Comparison of ENCODE assay signal across 29 mouse cellular contexts in genomic region chr3:30256896-30257295, GRCm38 (mm10).
DNase-seq lines count a peak whose midpoint lies in the region; ATAC-seq and TF ChIP-seq lines count a peak whose summit lies in the region.
"Had no signal": no experiment of that assay in that cellular context is flagged by ENCODE, and none has a peak within 500 bp of the region (broad histone marks: within the 10 kb centered on the region; RNA-seq: fewer than 3 reads in every experiment).

No protein-coding gene starts in this region.

- intact Hi-C loops in heart, postnatal 14 days (cut with DNase I), result no loop called here

- H3K27me3 ChIP-seq in limb, embryonic 10.5 days (ENCODE audit: low read depth, poor library complexity, severe bottlenecking), result no peaks in the 10 kb centered on the region
- H3K27me3 ChIP-seq in stomach, postnatal 0 days (ENCODE audit: control insufficient read depth, insufficient read depth, low read length), result no peaks in the 10 kb centered on the region
- H3K27me3 ChIP-seq: CH12.LX; embryonic facial prominence, embryonic 13.5 days; embryonic facial prominence, embryonic 15.5 days; forebrain, embryonic 12.5 days had no signal

- ATAC-seq in stomach, postnatal 0 days (ENCODE audit: low FRiP score, low TSS enrichment), result peak; percentile 40; the same call in 1 of the 2 replicates
- ATAC-seq: activated CD4-positive, CD25-positive, alpha-beta regulatory T cell, adult 4 months; CD4-positive, CD25-positive, alpha-beta regulatory T cell, adult 4 months; forebrain, embryonic 14.5 days; forebrain, embryonic 16.5 days; Patski had no signal

- H3K9ac ChIP-seq in stomach, postnatal 0 days (ENCODE audit: low read length), result no peak overlapping the region
- H3K9ac ChIP-seq: embryonic facial prominence, embryonic 13.5 days; embryonic facial prominence, embryonic 15.5 days; forebrain, embryonic 12.5 days had no signal

- peak; percentile 79 for DNase-seq in heart, adult 11 months
- no peak for DNase-seq in heart, postnatal 14 days
- DNase-seq in R1 (ENCODE audit: low read depth, low spot score), result peak; percentile 4
- no peak for DNase-seq in limb, embryonic 10.5 days (ENCODE audit: low spot score)
- peak; percentile 63 for DNase-seq in stomach, postnatal 0 days (ENCODE audit: low spot score)
- no peak for DNase-seq in urinary bladder, postnatal 10 days (ENCODE audit: low spot score)
- no peak for DNase-seq in spleen, postnatal 4 days (ENCODE audit: low spot score in 2 of 2)
- DNase-seq: adrenal gland, adult 8-10 months; adrenal gland, postnatal 14 days; adrenal gland, postnatal 36 days; B cell, adult 2 months; cerebellum, adult 11-12 months; cerebellum, adult 2 months; cerebellum, adult 9-10 months; cerebellum, postnatal 10 days; cerebellum, postnatal 36 days; embryo, embryonic 11 days had no signal

- H3K4me2 ChIP-seq in stomach, postnatal 0 days (replicated peaks; ENCODE audit: low read depth), result no peak overlapping the region
- H3K4me2 ChIP-seq: embryonic facial prominence, embryonic 13.5 days; embryonic facial prominence, embryonic 15.5 days; forebrain, embryonic 12.5 days had no signal

- peak overlapping the region; percentile 54; the same call in 1 of the 2 replicates for H3K27ac ChIP-seq in limb, embryonic 10.5 days
- H3K27ac ChIP-seq in stomach, postnatal 0 days (replicated peaks), result no peak overlapping the region
- H3K27ac ChIP-seq: embryonic facial prominence, embryonic 13.5 days; embryonic facial prominence, embryonic 15.5 days; forebrain, embryonic 10.5 days; forebrain, embryonic 12.5 days had no signal

- no peak overlapping the region for H3K4me3 ChIP-seq in limb, embryonic 10.5 days
- H3K4me3 ChIP-seq in stomach, postnatal 0 days (ENCODE audit: low read depth, low read length), result no peak overlapping the region
- H3K4me3 ChIP-seq: embryonic facial prominence, embryonic 13.5 days; embryonic facial prominence, embryonic 15.5 days; erythroblast, embryonic 14.5 days; forebrain, embryonic 10.5 days; forebrain, embryonic 12.5 days had no signal

- TF ChIP-seq EP300 in stomach, postnatal 0 days (optimal IDR thresholded peaks at IDR 0.05), result no peak

- TF ChIP-seq CTCF in stomach, postnatal 0 days (IDR thresholded peaks at IDR 0.05; ENCODE audit: low read depth), result no peak

- no peaks in the 10 kb centered on the region for H3K36me3 ChIP-seq in limb, embryonic 10.5 days
- no peaks in the 10 kb centered on the region for H3K36me3 ChIP-seq in stomach, postnatal 0 days (ENCODE audit: control insufficient read depth, insufficient read depth, low read length)
- H3K36me3 ChIP-seq: embryonic facial prominence, embryonic 13.5 days; embryonic facial prominence, embryonic 15.5 days; forebrain, embryonic 10.5 days; forebrain, embryonic 12.5 days; G1E had no signal

- H3K4me1 ChIP-seq in limb, embryonic 10.5 days, result peaks cover 56% of the 10 kb centered on the region
- H3K4me1 ChIP-seq in stomach, postnatal 0 days (replicated peaks; ENCODE audit: control insufficient read depth, insufficient read depth), result no peaks in the 10 kb centered on the region
- H3K4me1 ChIP-seq: embryonic facial prominence, embryonic 15.5 days; forebrain, embryonic 12.5 days had no signal

- WGBS in limb, embryonic 10.5 days, result 87% methylated on average over 7 of the region's 7 CpGs
- WGBS in stomach, postnatal 0 days, result 75% methylated on average over 7 of the region's 7 CpGs

- no peaks in the 10 kb centered on the region for H3K9me3 ChIP-seq in limb, embryonic 10.5 days (replicated peaks)
- no peaks in the 10 kb centered on the region for H3K9me3 ChIP-seq in stomach, postnatal 0 days (ENCODE audit: control insufficient read depth, low read length)
- H3K9me3 ChIP-seq: embryonic facial prominence, embryonic 13.5 days; embryonic facial prominence, embryonic 15.5 days; forebrain, embryonic 10.5 days; forebrain, embryonic 12.5 days; G1E had no signal

Comparison
In these comparisons a context has a peak if more than half of its experiments do, and no peak if none do; other contexts are left out.
1. DNase-seq: peak in heart, adult 11 months (single experiment), R1 (single experiment) and stomach, postnatal 0 days (single experiment); none in heart, postnatal 14 days (0 of 2), limb, embryonic 10.5 days (single experiment), urinary bladder, postnatal 10 days (single experiment) and spleen, postnatal 4 days (0 of 2).